Comparison of ENCODE assay signal across 8 mouse cellular contexts in genomic region chr4:120387496-120387895, GRCm38 (mm10). TPM values are rescaled to one million over a fixed set of nuclear protein-coding genes. Genes with fewer than 3 reads are reported as not detected.
DNase-seq lines count a peak whose midpoint lies in the region; ATAC-seq and TF ChIP-seq lines count a peak whose summit lies in the region.
"Had no signal": no experiment of that assay in that cellular context is flagged by ENCODE, and none has a peak within 500 bp of the region (broad histone marks: within the 10 kb centered on the region; RNA-seq: fewer than 3 reads in every experiment).

No protein-coding gene starts in this region.

- no peak overlapping the region for H3K9ac ChIP-seq in kidney, embryonic 14.5 days (ENCODE audit: low read depth, low read length)
- H3K9ac ChIP-seq in ES-E14 (ENCODE audit: insufficient read depth, low read depth, low read length, poor library complexity, severe bottlenecking), result no peak overlapping the region
- no peak overlapping the region for H3K9ac ChIP-seq in forebrain, embryonic 15.5 days (replicated peaks)
- H3K9ac ChIP-seq: neural tube, embryonic 12.5 days had no signal

- no peak overlapping the region for H3K27ac ChIP-seq in kidney, embryonic 14.5 days (ENCODE audit: low read depth, low read length)
- H3K27ac ChIP-seq in ES-E14 (ENCODE audit: insufficient read depth, low read depth, low read length, poor library complexity, severe bottlenecking), result no peak overlapping the region
- H3K27ac ChIP-seq in forebrain, embryonic 15.5 days (replicated peaks), result no peak overlapping the region
- no peak overlapping the region for H3K27ac ChIP-seq in midbrain, embryonic 10.5 days (replicated peaks)
- H3K27ac ChIP-seq: neural tube, embryonic 12.5 days had no signal

- no peaks in the 10 kb centered on the region for H3K9me3 ChIP-seq in kidney, embryonic 14.5 days (ENCODE audit: control insufficient read depth, low read length)
- no peaks in the 10 kb centered on the region for H3K9me3 ChIP-seq in ES-E14 (ENCODE audit: control insufficient read depth, insufficient read depth, low read depth, low read length)
- H3K9me3 ChIP-seq in forebrain, embryonic 15.5 days, result no peaks in the 10 kb centered on the region
- no peaks in the 10 kb centered on the region for H3K9me3 ChIP-seq in midbrain, embryonic 10.5 days (replicated peaks)
- H3K9me3 ChIP-seq: neural tube, embryonic 12.5 days had no signal

- H3K36me3 ChIP-seq in kidney, embryonic 14.5 days (ENCODE audit: control insufficient read depth, insufficient read depth, low read length), result no peaks in the 10 kb centered on the region
- no peaks in the 10 kb centered on the region for H3K36me3 ChIP-seq in ES-E14 (ENCODE audit: control insufficient read depth, insufficient read depth, low read length, poor library complexity, severe bottlenecking)
- no peaks in the 10 kb centered on the region for H3K36me3 ChIP-seq in forebrain, embryonic 15.5 days
- no peaks in the 10 kb centered on the region for H3K36me3 ChIP-seq in midbrain, embryonic 10.5 days
- H3K36me3 ChIP-seq: neural tube, embryonic 12.5 days had no signal

- no peaks in the 10 kb centered on the region for H3K4me1 ChIP-seq in kidney, embryonic 14.5 days (ENCODE audit: control insufficient read depth, insufficient read depth, low read length)
- H3K4me1 ChIP-seq in ES-E14 (ENCODE audit: control insufficient read depth in 2 of 2, insufficient read depth in 2 of 2, low read length in 2 of 2, poor library complexity in 1 of 2), result peaks cover 4% of the 10 kb centered on the region in 2 experiments; a peak in 3 of 4 replicates
- H3K4me1 ChIP-seq in forebrain, embryonic 15.5 days, result peaks cover 7% of the 10 kb centered on the region
- peaks cover 15% of the 10 kb centered on the region for H3K4me1 ChIP-seq in midbrain, embryonic 10.5 days
- H3K4me1 ChIP-seq: neural tube, embryonic 12.5 days had no signal

- in situ Hi-C loops in ES-E14 (cut with MboI; ENCODE audit: low sequenced_read_pairs in 2 of 2, unreplicated experiment in 2 of 2), result no loop called here

- no peaks in the 10 kb centered on the region for H3K27me3 ChIP-seq in kidney, embryonic 14.5 days (ENCODE audit: control insufficient read depth, insufficient read depth, low read length)
- H3K27me3 ChIP-seq in forebrain, embryonic 15.5 days, result no peaks in the 10 kb centered on the region
- H3K27me3 ChIP-seq in midbrain, embryonic 10.5 days (ENCODE audit: low read depth, poor library complexity, severe bottlenecking), result peaks cover 74% of the 10 kb centered on the region
- H3K27me3 ChIP-seq: neural tube, embryonic 12.5 days had no signal

- 48% methylated on average over 4 of the region's 4 CpGs for WGBS in kidney, embryonic 14.5 days
- 31% methylated on average over 4 of the region's 4 CpGs for WGBS in forebrain, embryonic 15.5 days
- 54% methylated on average over 4 of the region's 4 CpGs for WGBS in midbrain, embryonic 10.5 days

- ATAC-seq in kidney, embryonic 14.5 days (ENCODE audit: low FRiP score, low TSS enrichment), result no peak
- ATAC-seq in forebrain, embryonic 15.5 days (replicated peaks), result no peak

- H3K4me2 ChIP-seq in kidney, embryonic 14.5 days (replicated peaks; ENCODE audit: low read depth, low read length), result no peak overlapping the region
- H3K4me2 ChIP-seq in forebrain, embryonic 15.5 days (replicated peaks), result no peak overlapping the region
- H3K4me2 ChIP-seq: neural tube, embryonic 12.5 days had no signal

- DNase-seq in kidney, adult 9 months, result peak; percentile 56
- DNase-seq in ES-E14 (ENCODE audit: low read depth, low spot score) (no peak), adipocyte (ENCODE audit: low spot score) (peak; percentile 73)
- peak; percentile 57 for DNase-seq in layer of hippocampus, adult 9-10 months (ENCODE audit: low spot score)
- no peak for DNase-seq in midbrain, embryonic 10.5 days (ENCODE audit: low spot score)

- H3K4me3 ChIP-seq in kidney, embryonic 14.5 days (ENCODE audit: low read length), result no peak overlapping the region
- H3K4me3 ChIP-seq in ES-E14 (ENCODE audit: insufficient read depth in 1 of 2, low read depth in 1 of 2, low read length in 2 of 2, poor library complexity in 1 of 2, severe bottlenecking in 1 of 2), result no peak overlapping the region
- H3K4me3 ChIP-seq in forebrain, embryonic 15.5 days, result no peak overlapping the region
- H3K4me3 ChIP-seq in midbrain, embryonic 10.5 days, result no peak overlapping the region
- H3K4me3 ChIP-seq: neural tube, embryonic 12.5 days had no signal

TF ChIP-seq in ES-E14, 5 proteins besides CTCF, POLR2A, EP300 and RAD21:
- TF ChIP-seq CHD2 (IDR thresholded peaks at IDR 0.05; ENCODE audit: low read depth, low read length), result no peak
- no peak for TF ChIP-seq HCFC1 (IDR thresholded peaks at IDR 0.05; ENCODE audit: borderline replicate concordance, insufficient read depth, low read length)
- TF ChIP-seq ZNF384 (IDR thresholded peaks at IDR 0.05; ENCODE audit: low read depth, low read length), result no peak
- no peak for TF ChIP-seq MAFK (IDR thresholded peaks at IDR 0.05; ENCODE audit: insufficient read depth, low read depth, low read length)
- TF ChIP-seq ZC3H11A (IDR thresholded peaks at IDR 0.05; ENCODE audit: borderline replicate concordance, low read depth, low read length), result peak; percentile 32; the same call in 1 of the 2 replicates
TF ChIP-seq in ES-E14: peak in this region for 1.

RNA-seq across cellular contexts. Expression of gene Scmh1, which starts 17.6 kb away (rescaled TPM):
- polyA plus RNA-seq in kidney, embryonic 14.5 days (2014; fragmentation: Nextera tagmentation; extraction: Ambion mirVana), result 32.8 and 50.0 TPM in 2 replicates
- 7.7 and 8.6 TPM in 2 replicates for total RNA-seq in ES-E14 (2012; rRNA removed)
- 65.8 and 72.4 TPM in 2 replicates for polyA plus RNA-seq in forebrain, embryonic 15.5 days (2015; fragmentation: Nextera tagmentation; extraction: Ambion mirVana)
- polyA plus RNA-seq in midbrain, embryonic 10.5 days (2016; fragmentation: Nextera tagmentation; extraction: Ambion mirVana), result 36.8 and 46.9 TPM in 2 replicates

Comparison
In these comparisons a context has a peak if more than half of its experiments do, and no peak if none do; other contexts are left out.
1. DNase-seq: peak in kidney, adult 9 months (single experiment), adipocyte (single experiment) and layer of hippocampus, adult 9-10 months (single experiment); none in ES-E14 (single experiment) and midbrain, embryonic 10.5 days (single experiment).